Mouse (Mus musculus): ENCODE measurements around the gene Tmem265.

The Tmem265 gene

DNA sequence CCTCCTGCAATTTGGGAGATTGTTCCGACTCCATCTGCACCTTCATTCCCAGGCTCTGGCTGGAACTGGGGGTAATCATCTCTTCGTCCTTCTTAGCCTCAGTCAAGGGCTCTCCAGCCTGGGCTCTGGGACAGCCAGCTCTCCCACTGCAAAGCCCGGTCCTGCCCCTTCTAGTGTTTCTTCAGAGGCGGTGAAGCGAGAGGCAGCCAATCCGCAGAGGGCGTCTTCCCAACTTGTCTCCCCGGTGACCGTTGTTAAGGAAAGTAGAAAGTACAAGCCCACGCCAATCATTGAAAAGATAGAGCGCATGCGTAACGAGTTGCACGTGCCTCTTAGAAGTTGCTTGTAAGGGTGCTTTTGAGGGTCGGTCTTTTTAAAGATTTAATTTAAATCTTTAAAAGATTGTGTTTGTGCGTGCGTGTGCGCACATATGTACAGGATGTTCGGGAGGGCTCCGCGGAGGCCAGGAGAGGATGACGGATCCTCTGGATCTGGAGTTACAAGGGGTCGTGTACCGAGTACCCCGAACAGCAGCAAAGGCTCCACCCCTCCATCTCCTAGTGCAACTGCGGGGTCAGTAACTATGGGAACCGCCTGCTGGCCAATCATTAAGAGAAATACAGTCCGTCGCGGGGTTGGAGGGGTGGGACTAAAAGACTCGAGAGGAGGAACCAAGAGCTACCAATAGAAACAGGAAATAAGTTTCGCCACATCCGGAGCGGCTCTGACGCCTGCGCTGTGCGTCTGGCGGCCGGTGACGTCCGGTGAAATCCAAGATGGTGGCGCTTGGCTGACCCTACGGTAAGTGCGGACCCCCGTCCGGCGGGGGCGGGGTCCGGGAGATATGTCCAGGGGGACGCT lies 27.1 kb downstream of the Tmem265 start, which contains the start of the genes Ccdc189 and Rnf40:
Gene Ccdc189, minus strand, starts transcription at position 585 of the 861 bp plus-strand sequence.
Gene Rnf40, plus strand, starts transcription at position 757 of the 861 bp plus-strand sequence.
- peak; percentile 94 for DNase-seq (ENCODE audit: low read depth, low spot score)

DNA sequence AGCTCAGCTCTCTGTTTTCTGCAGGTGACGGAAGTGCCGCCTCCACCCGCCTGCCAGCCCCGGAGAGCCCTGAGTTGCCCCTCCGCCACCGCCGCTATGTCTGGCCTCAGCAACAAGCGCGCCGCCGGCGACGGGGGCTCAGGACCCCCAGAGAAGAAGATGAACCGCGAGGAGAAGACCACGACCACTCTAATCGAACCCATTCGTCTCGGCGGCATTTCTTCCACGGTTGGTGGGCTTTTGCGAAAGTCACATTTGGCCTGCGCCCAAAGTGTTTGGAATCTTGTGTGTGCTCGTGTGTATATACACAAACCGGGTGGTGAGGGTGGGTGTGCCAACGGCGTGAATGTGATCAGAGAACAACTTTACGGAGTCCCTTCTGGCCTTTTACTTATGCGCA lies 27.7 kb downstream of the Tmem265 start:
- DNase-seq (ENCODE audit: low read depth, low spot score), result no peak

- DNase-seq (ENCODE audit: low read depth, low spot score), result no peak
These were observed 28.4 kb downstream of the Tmem265 start for GRCm38 (mm10) chr7:127589637-127590036.

- no peak for DNase-seq (ENCODE audit: low read depth, low spot score)
These were observed 29.9 kb downstream of the Tmem265 start for GRCm38 (mm10) chr7:127591108-127591507.

- no peak for DNase-seq (ENCODE audit: low read depth, low spot score)
These were observed 31.4 kb downstream of the Tmem265 start for GRCm38 (mm10) chr7:127592575-127592974.

DNA sequence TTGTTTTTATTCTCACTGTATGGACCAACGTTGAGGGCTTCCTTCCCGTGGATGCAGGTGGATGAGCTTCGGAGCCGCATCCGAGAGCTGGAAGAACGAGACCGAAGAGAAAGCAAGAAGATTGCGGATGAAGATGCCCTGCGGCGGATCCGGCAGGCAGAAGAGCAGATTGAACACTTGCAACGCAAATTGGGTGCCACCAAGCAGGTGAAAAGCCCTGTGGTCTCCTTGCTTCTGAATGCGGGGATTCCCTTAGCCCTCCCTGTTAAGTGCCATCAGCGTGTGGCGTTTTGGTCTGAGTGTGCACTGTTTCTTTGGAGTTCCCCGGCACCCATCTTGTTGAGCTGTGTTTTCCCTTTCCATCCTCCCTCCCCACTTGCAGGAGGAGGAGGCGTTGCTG lies 35.6 kb downstream of the Tmem265 start:
- DNase-seq (ENCODE audit: low read depth, low spot score), result no peak

DNA sequence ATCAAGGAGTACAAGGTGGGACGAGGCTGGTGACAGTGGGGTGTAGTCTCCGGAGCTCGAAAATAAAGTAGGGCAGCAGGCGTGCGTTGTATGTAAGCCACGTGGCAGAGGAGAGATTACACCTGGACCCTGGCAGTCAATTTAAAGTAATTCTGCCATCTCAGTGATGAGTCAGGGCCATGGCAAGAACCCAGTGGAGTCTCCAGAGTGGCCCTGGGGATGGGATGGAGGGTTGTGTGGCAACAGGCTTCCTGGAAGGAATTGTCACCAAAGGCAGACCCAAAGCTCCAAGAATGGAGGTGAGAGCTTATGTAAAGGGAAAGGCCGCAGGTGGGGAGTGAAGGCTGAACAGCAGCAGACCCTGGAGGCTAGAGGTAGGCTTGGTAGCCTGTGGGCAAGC lies 39.4 kb downstream of the Tmem265 start:
- no peak for DNase-seq (ENCODE audit: low read depth, low spot score)

GRCm38 (mm10) chr7:127601735-127602134 lies 40.5 kb downstream of the Tmem265 start:
- no peak for DNase-seq (ENCODE audit: low read depth, low spot score)

DNA sequence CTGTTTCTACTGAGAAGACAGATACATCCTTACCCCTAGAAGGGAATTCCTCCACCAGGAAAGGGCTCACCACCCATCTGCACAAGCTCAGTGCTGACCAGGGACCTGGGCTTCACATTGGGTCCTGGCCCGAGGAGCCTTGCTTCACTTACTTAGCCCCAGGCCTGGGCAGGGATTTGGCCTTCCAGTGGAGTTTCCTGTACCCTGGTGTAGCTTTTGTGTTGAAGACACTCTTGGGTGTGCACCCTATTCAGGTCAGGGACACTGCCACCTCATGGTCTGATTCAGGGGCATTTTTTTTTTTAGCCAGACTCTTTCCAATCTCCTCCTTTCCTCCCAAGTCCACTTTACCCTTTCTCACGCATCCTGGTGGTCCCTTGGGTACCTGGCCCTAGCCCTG lies 41.7 kb downstream of the Tmem265 start:
- DNase-seq (ENCODE audit: low read depth, low spot score), result no peak

- no peak for DNase-seq (ENCODE audit: low read depth, low spot score)
These were observed 43.1 kb downstream of the Tmem265 start for GRCm38 (mm10) chr7:127604256-127604655.

- DNase-seq (ENCODE audit: low read depth, low spot score), result no peak
These were observed 46.0 kb downstream of the Tmem265 start for GRCm38 (mm10) chr7:127607150-127607549.

- DNase-seq (ENCODE audit: low read depth, low spot score), result no peak
These were observed 49.8 kb downstream of the Tmem265 start for GRCm38 (mm10) chr7:127611011-127611410.

GRCm38 (mm10) chr7:127611561-127611960 lies 50.4 kb downstream of the Tmem265 start:
- no peak for DNase-seq (ENCODE audit: low read depth, low spot score)

GRCm38 (mm10) chr7:127613501-127613900 lies 52.3 kb downstream of the Tmem265 start:
- DNase-seq (ENCODE audit: low read depth, low spot score), result no peak

DNA sequence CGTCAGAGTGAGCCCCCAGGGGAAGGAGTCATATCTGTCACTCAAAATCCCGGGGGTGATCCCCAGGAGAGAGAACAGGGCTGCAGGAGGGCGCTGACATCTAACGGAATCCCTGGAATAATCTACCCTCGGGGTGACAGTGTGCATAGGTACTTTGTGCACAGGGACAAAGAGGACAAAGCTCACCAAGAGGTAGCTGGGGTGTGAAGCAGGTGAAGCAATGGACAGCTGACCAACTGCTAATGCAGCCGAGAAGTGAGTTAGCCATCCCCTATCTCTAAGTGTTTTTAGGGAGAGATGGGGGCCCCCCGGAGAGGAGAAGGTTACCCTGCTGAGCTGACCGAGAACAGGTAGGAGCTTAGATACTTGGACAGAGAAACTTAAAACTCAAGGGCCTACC lies 52.9 kb downstream of the Tmem265 start:
- DNase-seq (ENCODE audit: low read depth, low spot score), result no peak

DNA sequence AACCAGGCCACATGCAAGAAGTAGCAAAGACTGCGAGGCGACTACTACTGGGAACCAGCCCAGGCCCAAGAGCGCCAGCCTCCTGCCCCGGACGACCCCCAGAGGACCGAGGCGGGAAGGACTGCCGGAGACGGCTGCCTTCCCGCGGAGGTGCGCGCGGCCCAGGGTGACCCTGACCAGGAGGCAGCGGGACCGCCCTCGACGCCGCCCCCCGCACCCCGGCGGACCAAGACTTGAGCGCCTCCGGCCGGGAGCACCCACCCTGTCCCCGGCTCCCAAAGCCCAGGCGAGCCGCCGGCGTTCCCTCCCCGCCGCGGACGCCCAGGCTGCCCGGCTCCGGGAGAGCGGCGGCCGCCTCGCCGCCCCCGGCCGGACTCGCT lies 53.3 kb downstream of the Tmem265 start:
- DNase-seq (ENCODE audit: low read depth, low spot score), result peak; percentile 19

DNA sequence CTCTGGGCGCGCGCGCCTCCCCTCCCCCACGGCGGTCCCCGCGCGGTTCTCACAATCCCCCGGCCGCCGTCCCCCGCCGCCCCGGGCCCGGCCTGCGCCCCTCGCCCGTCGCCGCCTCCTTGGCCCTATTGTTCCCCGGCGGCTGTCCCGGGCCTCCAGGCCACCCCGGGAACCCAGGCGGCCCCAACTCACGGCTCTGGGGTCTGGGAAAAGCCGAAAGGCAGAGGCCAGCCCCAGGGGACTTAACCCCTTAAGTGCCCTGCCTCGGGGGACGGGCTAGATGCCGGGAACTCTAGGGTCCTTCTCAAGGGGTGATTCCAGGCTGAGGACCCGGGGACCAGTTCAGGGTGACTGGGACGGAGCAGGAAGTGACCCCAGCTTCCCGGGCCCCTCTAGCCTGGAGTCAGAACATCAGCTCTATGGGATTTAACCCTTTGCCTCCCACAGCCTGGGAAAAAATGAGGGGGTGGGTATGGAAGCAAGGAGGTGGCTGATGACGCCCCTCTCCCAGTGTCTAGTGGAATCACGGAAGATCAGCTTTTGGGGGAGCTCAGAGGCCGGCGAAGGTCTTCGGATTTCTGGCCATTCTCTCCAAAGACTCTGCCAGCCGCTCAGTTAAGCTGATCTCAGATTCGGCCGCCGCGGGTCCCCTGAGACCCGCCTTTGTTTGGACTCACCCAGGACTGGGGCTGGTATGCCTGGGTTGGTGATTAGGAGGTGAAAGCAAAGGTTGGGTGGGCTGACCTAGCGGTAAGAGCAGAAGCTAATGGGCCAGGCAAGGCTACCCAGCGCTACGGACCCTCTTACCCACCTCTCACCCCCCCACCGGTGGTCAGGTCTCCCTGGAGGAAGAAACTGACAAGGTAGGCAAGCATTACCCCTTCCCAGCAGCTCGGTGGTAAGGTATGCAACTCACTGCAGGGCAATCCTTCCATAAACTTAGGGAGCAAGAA lies 54.0 kb downstream of the Tmem265 start, which contains the start of gene Zfp629:
Gene Zfp629, minus strand, starts transcription at position 907 of the 953 bp plus-strand sequence.
- DNase-seq (ENCODE audit: low read depth, low spot score), result peak; percentile 82

DNA sequence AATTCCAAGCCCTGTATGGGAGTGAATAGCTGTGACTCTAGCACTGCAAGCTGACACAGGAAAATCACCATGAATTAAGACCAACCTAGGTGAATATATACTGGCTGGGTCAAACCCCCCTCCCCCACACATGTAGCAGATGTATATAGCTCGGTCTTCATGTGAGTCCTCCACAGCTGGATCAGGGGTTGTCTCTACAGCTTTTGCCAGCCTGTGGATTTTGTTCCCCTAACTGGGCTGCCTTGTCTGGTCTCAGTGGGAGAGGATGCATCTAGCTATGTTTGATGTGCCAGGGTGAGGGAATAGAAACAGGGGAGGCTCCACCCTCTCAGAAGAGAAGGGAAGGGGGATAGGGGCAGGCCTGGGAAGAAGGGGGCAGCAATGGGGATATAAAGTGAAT lies 55.1 kb downstream of the Tmem265 start:
- no peak for DNase-seq (ENCODE audit: low read depth, low spot score)

All from retina, postnatal 7 days (tissue).